Mouse (Mus musculus) cerebellum, postnatal 14 days (tissue): ENCODE measurements around the gene Rnf169.
"Not testable (repeated sequence)": the region's sequence is repeated elsewhere in the genome, so short reads cannot be mapped to it uniquely, and the experiment has no call there.

Experiments
- DNase-seq, 2 experiments: peaks; one replicate each; pipeline ENCODE4 v3.0.0; 2021; ENCODE audit warnings: mixed read lengths in 2 of 2

Rnf169 gene

DNA sequence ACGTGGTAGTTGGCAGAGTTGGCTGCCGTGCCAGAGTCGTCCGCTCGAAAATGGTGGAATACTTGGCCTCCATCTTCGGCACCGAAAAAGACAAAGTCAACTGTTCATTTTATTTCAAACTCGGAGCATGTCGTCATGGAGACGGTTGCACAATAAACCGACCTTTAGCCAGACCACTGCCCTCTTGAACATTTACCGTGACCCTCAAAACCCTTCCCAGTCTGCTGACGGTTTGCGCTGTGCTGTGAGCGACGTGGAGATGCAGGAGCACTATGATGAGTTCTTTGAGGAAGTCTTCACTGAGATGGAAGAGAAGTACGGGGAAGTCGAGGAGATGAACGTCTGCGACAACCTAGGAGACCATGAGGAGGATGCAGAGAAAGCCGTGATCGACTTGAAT lies 35.2 kb downstream of the Rnf169 start:
- DNase-seq = not testable (repeated sequence)

- no peak for DNase-seq
Observed at GRCm38 (mm10) chr7:99944520-99944919, 35.7 kb downstream of the Rnf169 start.

DNA sequence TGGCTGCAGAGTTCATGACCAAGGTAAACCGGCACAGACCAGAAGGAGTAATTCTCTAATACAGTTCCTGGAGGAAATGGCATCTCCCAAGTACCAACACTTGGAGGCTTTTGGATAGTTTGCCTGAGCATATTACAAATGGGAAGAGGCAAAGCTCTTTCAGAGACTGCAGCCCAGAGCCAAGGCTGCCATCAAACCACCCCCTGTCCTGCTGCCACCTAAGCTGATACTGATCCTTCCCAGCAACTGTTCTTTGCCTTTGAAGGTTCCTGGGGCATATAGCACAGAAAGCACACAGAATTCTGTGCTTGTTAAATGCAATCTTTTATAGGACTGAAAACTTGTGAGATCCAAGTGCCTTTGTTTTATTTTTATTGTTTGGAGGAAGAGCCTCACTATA lies 39.6 kb downstream of the Rnf169 start:
- no peak for DNase-seq

DNA sequence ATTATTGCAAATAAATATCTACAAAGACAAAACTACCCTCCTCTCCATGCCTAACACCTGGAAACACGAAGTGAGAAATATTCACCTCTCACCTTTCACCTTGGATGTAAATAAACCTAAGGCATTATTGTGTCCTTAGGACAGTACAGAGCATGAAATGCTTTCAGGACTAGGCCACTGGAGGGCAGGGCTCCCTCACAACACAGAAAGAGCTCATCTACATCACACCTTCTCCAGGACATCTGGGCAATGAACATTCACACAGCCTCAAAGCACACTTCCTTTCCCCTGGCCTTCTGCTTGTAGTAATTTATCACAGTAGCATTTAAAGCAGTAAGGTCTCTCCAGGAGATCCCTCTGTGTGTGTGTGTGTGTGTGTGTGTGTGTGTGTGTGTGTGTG lies 44.5 kb downstream of the Rnf169 start:
- peak; percentile 41 to 51 for DNase-seq

GRCm38 (mm10) chr7:99926916-99927714 lies 53.1 kb downstream of the Rnf169 start:
- DNase-seq = peak; percentile 81 to 87

- DNase-seq = no peak
Observed at GRCm38 (mm10) chr7:99920416-99920815, 59.8 kb downstream of the Rnf169 start.

GRCm38 (mm10) chr7:99919971-99920370 lies 60.3 kb downstream of the Rnf169 start:
- DNase-seq = no peak

DNA sequence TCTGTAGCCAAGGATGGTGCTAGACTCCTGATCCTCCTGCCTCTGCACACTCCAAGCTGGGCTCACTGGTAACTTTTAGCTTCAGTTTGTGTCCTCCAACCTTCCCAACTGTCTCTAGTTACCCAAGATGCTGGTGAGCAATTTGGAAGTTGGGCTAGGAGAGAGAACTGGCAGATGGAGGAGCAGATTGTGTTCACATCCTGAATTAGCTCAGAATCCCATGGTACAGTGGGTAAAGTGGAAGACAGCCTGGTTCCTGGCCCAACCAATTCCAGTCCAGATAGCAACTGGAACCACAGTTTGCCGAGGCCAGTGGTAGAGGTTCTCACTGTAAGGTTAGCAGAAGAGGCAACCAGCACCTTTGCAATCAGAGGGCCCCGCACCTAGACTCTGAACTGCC lies 61.1 kb downstream of the Rnf169 start:
- peak; percentile 23 to 41 for DNase-seq

GRCm38 (mm10) chr7:99917320-99917844 lies 62.9 kb downstream of the Rnf169 start:
- peak; percentile 72 to 84 for DNase-seq

GRCm38 (mm10) chr7:99916741-99917319 lies 63.4 kb downstream of the Rnf169 start:
- peak; percentile 62 to 81 for DNase-seq

GRCm38 (mm10) chr7:99915511-99915910 lies 64.7 kb downstream of the Rnf169 start:
- DNase-seq = no peak

DNA sequence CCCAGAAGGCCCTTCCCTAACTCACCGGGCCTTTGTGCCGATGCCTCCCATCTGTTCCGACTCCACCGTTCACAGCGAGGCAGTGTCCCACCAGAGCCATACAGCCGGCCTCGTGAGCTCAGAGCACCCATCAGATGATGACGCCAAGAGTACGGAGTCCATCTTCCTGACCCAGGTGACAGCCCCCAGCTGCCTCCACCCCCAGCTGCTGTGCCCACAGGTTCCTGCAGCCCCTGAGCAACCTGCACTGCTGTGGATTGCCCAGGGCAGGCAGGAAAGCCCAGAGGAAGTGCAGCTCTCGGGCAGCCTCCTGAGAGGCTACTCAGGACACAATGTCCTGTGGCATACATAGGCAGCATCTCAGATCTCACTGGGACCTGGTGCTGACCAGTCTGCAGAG lies 65.9 kb downstream of the Rnf169 start:
- no peak for DNase-seq

GRCm38 (mm10) chr7:99911038-99911437 lies 69.2 kb downstream of the Rnf169 start:
- no peak for DNase-seq

DNA sequence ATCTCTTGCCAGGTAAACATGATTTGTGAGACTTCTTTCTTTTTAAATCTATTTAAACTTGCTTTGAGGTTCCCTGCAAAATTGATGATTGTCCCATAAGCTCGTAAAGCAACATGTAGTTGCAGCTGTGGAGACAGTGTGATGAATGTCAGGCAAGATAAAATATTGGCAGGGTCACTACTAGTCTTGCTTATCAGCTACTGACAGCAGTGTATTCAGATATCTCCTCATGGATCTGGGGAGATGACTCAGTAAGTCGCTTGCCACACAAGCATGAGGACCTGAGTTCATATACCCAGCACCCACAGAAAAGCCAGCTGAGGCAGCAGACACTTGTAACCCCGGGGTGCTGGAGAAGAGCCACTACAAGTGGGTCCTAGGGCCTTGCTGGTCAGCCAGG lies 72.8 kb downstream of the Rnf169 start:
- no peak for DNase-seq

DNA sequence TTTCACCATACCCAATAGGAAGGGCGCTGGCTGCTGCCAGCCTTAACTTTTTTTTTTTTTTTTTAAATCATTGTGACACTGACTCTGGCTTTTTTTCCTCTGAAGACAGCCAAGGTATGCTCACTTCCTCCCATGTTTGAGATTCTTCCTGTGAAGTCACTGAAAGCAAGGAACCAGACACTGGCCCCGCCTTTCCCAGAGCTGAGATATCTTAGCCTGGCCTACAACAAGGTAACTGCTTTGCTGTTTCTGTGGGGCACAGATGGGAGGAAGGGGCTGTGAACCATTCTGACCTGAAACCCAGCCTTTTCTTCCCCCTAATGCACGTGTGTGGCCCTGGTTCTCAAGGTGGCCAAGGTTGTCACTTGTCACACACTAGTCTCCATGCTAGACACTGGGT lies 73.9 kb downstream of the Rnf169 start:
- DNase-seq = no peak

DNA sequence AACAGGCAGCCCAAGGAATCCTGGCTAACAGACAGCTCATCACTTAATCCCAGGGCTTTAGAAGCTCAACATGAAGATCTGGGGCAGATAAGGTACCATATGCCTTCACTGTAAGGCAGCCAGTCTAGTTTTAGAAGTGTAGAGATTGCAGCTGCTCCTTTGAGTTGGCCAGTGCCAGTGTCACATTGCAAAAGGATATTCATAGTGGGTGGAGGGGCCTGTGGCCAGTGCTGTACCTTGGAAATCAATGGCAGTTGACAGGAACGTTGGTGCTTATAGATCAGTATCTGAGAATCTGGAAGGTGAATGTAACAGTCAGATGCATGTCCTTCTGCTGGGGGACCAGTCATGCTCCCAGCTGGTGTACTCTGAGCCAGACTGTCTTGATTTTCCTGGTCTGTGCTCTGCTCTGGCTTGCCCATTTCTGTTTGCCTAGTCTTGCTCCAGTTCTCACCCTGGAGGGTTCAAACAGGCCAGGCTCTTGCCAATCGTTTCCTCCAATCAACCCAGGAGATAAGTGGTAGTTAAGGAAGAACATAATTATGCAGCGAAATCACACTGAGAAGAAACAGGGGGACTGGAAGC lies 75.7 kb downstream of the Rnf169 start:
- no peak for DNase-seq

DNA sequence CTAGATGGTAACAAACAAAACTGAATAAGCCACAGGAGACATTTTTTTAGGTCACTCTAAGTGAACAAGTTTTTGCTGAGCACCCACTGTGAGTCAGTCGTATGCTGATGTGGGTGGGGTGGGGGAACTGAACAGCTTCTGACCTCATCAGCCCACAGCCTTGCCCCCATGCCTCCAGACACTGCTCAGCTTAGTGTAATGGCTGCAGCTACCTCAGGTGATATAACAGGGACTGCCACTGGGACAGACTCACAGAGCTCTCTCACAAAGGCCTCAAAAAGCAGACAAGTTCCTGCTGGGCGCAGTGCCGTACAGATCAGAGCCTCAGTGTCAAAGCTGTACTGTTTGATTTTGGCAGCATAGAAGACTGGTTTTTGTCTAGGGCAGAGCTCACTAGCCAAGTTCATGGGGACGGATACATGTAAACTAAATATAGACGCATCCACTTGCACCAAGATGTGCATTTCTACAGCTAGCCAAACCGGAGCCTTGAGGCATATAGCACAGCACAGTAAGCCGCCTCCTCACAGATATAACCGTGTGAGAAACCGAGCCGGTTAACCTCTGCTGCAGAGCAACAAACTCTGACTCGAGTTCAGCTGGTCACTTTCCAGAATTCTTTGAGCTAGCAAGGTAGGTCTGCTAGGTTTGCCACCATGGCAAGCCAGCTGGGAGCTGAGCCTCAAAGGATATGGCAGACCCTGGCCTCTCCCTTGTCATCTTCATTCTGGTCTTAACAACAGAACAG lies 77.2 kb downstream of the Rnf169 start:
- DNase-seq = no peak

- no peak for DNase-seq
Observed at GRCm38 (mm10) chr7:99902208-99902607, 78.0 kb downstream of the Rnf169 start.

GRCm38 (mm10) chr7:99896905-99897304 lies 83.3 kb downstream of the Rnf169 start:
- no peak for DNase-seq

- DNase-seq = peak; percentile 56 to 67
Observed at GRCm38 (mm10) chr7:99894478-99894877, 85.8 kb downstream of the Rnf169 start.

- DNase-seq = no peak
Observed at GRCm38 (mm10) chr7:99893967-99894366, 86.3 kb downstream of the Rnf169 start.

DNA sequence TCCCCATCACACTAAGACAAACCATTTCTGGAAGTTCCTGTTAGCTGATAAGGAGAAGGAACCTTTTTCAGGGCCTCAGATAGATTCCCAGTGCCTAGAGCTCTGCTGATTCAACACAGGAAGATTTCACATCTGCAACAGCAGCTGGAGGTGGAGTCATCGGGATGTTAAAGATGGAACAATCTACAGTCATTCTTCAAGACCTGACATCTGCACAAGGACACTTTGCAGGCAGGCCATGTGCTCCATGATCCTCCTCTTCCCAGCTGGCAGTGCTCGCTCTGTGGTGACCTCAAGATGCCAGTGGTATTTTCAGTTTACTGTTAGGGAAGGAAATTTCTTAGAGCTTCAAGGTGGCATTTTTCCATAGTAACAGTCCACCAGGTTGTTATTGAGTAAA lies 87.9 kb downstream of the Rnf169 start:
- no peak for DNase-seq

GRCm38 (mm10) chr7:99891471-99891870 lies 88.8 kb downstream of the Rnf169 start:
- DNase-seq = no peak
